Mouse (Mus musculus) neural tube, embryonic 10.5 days (tissue): ENCODE results near the gene Tsc2.

Experiments
- DNase-seq: peaks from one replicate; pipeline ENCODE4 v3.0.0-alpha.2; 2017; ENCODE audit warnings: low spot score; ENCODE audit errors: extremely low spot score

Tsc2 gene

DNA sequence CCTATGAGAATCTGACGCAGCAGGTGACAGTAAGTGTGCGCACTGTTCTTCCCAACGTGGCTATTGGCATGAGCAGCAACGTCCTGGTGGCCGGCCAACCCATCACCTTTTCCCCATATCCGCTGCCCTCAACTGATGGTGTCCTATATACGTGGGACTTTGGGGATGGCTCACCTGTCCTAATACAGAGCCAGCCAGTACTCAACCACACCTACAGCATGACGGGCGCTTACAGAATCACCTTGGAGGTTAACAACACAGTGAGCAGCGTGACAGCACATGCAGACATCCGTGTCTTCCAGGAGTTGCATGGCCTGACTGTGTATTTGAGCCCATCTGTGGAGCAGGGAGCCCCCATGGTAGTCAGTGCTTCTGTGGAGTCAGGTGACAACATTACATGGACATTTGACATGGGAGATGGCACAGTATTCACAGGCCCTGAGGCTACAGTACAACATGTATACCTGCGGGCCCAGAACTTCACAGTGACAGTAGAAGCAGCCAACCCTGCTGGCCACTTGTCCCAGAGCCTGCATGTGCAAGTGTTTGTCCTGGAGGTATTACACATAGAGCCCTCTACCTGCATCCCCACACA lies 59.7 kb downstream of the Tsc2 start:
- no peak for DNase-seq

DNA sequence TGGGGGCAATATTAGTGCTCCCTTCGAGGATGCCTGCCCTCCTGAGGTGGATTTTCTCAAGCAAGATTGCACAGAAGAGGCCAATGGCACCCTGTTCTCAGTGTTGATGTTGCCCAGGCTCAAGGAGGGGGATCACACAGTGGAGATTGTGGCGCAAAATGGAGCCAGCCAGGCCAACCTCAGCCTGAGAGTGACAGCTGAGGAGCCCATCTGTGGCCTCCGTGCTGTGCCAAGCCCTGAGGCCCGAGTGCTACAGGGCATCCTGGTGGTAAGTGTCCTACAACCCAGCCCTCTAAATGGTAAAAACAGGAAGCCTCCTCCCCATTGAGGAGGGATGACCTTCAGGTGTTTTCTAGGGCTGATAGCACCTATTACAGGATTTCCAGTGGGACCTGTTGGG lies 62.6 kb downstream of the Tsc2 start:
- DNase-seq = no peak

DNA sequence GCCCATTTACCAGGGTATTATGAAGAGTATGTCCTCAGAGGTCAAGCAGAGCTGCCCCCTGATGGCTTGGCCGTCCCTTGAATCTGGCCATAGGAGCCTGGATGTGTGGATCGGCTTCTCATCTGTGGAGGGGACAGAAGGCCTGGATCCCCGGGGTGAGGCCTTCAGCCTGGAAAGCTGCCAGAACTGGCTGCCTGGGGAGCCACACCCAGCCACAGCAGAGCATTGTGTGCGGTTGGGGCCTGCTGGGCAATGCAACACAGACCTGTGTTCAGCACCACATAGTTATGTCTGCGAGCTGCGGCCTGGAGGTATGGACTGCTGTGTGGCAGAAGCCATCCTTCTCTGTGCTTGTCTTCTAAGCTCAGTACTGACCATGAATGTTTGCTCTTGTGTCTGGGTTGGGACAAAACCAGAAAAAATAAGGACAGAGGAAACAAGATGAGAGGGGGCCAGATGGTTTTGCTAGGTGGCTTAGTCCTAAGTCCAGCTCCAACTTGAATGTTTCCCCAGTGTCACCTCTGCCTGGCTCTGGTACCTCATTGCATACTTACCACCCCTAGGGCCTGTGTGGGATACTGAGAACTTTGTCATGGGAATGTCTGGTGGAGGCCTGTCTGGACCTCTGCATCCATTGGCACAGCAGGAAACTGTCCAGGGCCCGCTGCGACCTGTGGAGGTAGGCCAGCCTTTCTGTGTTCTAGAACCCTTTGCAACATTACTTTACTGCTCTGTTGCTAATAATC lies 65.2 kb downstream of the Tsc2 start:
- DNase-seq = no peak

DNA sequence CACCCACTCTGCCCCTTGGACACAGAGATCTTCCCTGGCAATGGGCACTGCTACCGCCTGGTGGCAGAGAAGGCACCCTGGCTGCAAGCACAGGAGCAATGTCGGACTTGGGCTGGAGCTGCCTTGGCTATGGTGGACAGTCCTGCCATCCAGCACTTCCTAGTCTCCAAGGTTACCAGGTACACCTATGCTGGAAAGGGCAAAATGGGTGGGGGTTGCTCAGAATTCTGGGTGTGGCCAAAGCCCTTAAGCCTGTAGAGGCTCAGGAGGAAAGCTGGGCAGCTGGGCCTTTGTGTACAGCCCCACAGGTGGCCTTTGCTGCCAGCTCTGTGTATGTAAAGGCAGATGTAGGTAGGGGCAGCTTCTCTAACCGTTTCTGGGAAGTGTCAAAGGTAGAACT lies 66.6 kb downstream of the Tsc2 start:
- DNase-seq = no peak

DNA sequence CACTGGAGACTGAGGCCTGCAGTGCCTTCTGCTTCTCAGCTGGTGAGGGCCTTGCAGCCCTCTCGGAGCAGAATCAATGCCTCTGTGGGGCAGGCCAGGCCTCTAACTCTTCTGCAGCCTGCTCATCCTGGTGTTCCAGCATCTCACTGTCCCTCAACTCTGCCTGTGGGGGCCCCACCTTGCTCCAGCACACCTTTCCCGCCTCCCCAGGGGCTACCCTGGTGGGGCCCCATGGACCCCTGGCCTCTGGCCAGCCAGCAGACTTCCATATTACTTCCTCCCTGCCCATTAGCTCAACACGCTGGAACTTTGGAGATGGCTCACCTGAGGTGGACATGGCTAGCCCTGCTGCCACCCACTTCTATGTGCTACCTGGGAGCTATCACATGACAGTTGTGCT lies 67.3 kb downstream of the Tsc2 start:
- no peak for DNase-seq

DNA sequence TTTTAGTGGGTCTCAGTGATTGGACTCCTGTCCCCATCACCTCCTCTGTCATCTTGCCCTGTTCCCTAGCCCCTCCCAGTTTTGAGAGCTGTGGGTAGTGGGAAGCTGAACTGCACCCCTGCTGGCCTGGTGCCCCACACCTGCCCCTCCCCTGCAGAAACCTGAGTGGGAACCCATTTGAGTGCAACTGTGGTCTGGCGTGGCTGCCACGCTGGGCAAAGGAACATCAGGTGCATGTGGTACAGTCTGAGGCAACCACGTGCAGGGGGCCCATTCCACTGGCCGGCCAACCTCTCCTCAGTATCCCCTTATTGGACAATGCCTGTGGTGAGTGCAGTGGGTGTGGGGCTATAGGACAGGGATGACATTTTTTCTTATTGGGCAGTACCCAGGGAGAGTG lies 68.0 kb downstream of the Tsc2 start:
- DNase-seq = no peak

DNA sequence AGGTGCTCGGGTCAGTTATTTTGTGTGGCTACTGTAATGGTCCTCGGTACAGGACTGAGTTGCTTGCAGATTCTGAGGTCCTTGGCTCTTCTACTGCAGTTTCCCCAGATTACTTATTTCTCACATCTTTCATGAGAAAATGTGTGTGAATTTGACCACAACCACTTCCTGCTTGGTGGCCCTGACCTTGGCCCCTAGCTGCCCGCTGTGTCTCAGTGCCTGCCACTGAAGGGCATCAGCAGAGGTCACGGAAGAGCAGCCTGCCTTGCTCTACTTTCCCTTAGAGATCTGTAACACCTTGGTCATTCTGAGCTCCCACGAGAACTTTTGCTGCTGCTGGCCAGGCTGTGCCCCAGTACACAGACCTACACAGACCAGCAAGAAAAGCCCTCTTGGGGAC lies 68.8 kb downstream of the Tsc2 start:
- DNase-seq = no peak

DNA sequence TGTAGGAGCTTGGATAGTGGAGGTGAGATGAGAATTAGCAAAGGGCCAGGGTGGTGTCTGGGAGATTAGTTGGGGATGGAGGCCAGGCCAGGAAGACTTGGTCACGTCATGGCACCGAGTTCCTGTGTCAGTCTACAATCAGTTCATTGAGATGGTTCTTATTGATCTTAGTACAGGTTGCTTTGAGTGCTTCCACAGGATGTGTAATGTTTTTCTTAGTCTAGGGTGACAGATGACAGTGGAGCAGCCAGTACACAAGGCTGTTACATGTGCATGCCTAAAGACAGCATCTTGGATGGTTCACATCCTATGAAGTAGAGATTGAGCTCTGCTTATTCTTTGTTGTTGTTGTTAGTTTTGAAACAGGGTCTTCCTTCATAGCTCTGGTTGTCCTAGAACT lies 70.8 kb downstream of the Tsc2 start:
- DNase-seq = no peak

DNA sequence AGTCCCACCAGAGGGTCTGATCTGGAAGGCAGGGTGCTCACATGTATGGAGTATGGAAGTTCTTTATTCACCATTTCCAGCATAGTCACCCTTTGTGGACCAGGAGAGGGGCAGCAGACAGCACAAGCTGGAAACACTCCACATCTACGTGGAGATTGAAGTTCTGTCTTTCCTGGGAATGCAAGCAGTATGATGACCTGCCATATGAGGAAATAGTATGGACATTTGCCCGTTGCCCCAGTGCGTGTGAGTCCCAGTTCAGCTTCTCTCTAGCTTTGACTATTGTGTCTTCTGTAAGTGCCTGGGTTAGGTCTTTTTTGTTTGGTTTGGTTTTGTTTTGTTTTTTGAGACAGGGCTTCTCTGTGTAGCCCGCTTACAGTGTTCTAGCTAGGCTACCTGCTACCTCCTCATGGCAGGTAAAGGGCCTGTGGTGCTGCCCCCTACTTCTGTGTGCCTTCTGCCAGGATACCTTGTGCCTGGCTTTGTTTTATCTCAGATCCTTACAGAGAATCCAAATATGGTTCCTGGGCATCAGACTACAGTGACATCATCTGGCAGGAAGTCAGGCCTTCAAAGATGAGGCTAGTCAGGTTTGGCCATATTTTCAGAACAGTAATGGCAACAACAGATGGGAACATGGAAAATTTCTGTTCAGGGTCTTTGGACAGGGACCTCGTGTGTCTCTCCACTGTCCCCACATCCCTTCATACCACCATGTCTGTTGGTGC lies 72.0 kb downstream of the Tsc2 start:
- DNase-seq = no peak

DNA sequence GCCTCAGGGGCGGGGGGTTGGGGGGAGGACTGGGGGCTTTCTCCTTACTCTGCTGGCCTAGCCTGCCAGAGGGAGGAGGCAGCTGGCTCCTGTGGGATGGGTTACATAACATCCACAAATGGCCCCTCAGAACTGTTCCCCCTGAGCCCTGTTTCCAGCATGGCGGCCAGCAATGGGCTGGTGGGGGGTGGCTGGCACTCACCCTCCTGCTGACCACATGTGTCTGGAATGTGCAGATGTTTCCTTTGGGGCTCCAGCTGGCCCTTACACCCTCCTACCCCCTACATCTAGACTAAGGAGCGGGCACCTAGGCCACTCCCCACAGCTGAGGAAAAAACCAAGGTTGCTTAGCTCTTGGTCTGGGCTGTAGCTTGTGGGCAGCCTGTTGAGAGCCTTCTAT lies 73.3 kb downstream of the Tsc2 start:
- no peak for DNase-seq

DNA sequence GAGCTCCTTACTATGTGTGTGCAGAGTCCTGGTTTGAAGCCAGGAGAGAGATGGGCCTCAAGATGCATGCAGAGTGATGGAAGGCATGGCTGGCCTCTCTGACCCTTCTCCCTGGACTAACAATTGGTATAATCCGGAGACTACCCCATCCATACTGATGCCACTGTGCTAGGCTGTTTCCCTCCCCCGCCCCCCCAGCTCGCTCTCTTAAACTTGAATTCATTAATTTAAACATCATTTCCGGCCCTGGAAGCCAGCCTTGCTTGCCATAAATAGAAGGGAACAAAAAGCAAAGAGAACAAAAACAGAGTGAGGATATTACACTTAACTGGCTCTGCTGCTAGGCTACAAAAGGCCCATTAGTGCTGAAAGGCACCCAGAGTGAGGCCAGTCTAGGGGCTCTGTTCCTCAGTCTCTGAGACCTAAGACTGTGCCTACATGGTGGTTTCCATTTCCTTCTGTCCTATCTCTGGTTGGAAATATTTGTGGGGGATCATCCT lies 73.8 kb downstream of the Tsc2 start:
- DNase-seq = no peak

DNA sequence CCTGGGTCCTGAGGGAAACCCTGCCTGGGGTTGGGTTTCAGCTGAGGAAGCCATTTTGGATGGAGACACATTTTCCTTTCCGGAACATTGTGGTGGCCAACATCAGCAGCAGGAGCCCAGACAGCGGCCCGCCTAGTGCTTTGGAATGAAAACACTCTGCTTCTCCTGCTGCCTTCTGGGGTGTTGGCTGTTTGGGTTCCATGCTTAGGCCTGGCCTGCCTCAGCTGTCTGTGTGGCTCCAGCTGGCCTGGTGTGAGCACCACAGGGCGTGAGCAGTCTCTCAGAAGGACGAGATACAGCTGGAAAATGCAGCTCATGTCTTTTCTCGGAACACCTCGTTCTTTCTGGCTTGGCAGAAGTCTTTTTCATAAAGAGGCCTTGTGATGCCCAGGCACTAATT lies 75.3 kb downstream of the Tsc2 start:
- DNase-seq = no peak

DNA sequence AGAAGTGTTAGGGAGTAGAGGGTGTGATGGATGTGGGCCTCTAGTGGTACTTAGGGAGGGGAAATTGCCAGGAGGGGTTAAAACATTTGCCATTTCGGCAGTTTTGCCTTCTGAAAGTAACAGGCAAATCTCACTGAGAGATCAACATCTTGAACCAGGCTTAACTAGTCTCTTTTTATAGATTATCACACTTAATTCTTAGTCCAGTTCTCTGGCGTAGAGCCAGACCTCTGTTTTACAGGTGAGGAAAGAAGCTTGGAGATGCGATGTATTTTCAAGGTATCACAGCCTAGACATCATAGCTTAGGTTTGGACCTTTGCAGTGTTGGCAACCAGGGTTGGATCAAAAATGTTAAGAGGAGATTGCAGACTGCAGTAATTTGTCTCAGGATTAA lies 81.4 kb downstream of the Tsc2 start:
- DNase-seq = no peak

DNA sequence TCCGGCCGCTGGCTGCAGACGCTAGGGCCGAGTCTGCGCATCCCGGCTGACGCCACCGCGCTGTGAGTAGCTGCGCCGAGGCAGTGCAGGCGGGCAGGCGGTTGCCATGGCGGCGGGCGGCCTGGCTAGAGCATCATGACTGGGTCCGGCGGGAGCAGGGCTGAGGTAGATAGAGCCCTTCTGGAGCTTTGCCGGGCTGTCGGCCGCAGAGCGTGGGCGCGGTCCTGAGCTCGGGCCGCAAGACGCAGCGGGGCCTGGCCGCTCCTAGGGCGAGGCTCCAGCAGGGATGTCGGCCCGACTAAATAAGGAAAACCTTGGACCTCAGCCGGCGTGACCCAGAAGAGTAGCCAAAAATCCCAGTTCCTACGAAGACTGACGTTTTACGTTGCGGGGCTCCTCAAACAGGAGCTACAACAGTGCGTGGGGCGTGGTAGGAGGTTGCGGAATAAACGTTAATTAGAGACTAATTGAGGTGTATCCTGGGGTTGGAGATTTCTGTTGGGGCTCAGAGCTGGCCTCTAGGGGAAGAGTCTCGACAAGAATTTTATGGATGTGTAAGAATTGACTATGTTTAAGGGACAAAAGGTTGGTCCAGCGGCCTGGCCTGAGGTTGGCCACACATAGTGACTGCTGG lies 81.9 kb downstream of the Tsc2 start:
- DNase-seq = no peak

DNA sequence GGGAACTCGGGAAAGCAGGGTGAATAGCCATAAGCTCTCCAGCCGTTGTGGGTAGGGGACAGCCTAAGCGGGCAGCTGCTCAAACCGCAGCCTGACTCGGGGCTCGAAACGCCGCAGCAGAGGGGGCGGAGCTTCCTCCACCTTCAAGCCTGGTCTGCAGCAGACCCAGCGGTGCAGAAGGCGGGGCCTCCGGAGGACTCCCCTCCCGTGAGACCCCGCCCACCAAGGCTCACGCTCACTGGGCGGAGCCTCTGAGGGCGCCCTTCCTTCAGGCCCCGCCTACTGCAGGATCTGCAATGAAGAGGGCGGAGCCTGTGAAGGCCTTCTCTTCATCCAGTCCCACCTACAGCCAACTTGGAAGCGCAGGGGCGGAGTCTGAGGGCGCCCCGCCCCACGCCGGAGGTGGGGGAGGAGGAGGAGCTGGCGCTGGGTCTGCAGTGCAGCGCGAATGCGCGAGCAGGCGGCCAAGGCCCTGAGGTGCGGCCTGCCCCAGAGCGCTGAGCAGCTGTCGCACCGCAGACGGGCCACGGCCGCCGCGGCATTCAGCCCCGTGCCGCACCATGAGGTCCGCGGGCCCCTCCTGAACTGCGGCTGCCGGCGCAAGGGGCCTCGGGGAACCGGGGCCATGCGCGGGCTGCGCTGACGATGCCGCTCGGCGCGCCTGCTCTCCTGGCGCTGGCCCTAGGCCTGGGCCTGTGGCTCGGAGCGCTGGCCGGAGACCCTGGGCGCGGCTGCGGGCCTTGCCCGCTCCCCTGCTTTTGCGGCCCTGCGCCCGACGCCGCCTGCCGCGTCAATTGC lies 82.6 kb downstream of the Tsc2 start, which contains the start of gene Pkd1:
TSS of gene Pkd1 (plus strand) at position 217 of the 798 bp plus-strand sequence.
- DNase-seq = peak; percentile 99

DNA sequence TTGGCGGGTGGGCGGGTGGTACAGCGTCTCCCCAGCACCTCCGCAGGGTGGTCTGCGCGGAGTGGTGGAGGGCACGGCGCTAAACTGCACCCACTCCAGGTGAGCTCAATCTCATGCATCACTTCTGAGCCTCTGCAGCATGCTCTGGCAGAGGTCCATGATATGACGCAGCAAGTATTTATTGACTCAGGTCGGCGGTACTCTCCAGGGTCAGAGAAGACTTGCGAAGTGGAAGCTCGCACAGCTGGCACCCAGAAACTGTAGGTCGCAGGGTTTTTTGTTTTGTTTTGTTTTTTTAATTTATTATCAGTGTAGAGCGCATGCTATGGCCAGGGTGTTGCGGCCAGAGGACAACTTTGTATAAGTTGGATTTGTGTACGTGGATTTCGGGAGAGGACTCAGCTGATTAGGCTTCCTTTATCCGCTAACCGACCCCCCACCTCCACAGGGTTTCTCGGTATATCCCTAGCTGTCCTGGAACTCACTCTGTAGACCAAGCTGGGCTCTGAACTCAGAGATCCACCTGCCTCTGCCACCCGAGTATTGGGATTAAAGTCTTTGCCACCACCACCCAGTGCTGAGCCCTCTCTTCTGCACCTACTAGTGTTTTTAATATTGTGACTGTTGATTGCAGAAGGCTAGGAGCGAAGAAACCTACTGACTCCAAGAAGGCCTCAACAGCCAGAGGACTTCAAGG lies 83.4 kb downstream of the Tsc2 start:
- peak; percentile 40 for DNase-seq

DNA sequence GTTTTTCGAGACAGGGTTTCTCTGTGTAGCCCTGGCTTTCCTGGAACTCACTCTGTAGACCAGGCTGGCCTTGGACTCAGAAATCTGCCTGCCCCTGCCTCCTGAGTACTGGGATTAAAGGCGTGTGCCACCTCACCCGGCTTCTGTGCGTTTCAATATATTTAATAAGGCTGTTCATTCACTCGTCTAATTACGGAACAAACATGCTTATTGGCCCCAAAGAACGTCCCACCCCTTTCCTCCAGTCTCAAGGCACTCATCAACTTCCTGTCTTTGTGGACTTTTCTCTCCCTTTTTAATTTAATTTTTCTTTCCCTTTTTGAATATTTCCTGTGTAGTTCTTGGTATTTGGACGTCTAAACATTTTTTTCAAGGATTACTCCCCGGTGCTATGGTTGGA lies 84.0 kb downstream of the Tsc2 start:
- DNase-seq = no peak

DNA sequence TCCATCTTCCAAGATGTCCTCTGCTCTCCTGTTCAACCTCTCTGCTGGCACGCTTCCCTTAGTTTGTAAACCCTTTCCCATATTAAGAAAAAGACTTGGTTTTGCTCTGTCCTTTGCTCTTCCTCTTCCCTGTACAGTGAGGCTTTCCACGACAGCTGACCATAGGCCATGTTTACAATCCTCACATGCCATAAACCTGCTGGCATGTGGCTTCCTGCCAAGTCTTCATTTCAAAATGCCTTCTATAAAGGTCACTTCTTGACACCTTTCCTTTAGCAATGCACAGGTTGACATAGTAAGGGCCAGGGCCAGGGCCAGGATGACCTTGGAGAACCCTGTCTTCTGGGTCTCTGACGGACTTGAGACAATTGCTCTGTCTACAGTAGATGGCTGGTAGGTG lies 86.2 kb downstream of the Tsc2 start:
- DNase-seq = no peak
